Mouse (Mus musculus) megakaryocyte, adult 5-6 weeks (primary cell): ENCODE data around the gene Smg8. TPM values are rescaled to one million over a fixed set of nuclear protein-coding genes. Genes with fewer than 3 reads are reported as not detected.

Source experiments
- ATAC-seq: 2 replicates; pipeline ENCODE4 v1.8.0; 2016; ENCODE audit warnings: mild to moderate bottlenecking, inconsistent platforms; ENCODE audit not compliant: poor library complexity, severe bottlenecking
- total RNA-seq, 2 experiments: library from RNA; stranded (forward) in 1 of 2; stranded (reverse) in 1 of 2; fragments of 153-499, 151-499 nt in 1 of 2; fragments of 221-1000, 200-1000 nt in 1 of 2; gene quantifications; 2 replicates each; pipeline versions ENCODE4 v1.2.3 to v1.2.4; 2015 to 2017

The Smg8 gene
- total RNA-seq, 2 experiments from 2014 or later, result 16.5 to 19.0 TPM

DNA sequence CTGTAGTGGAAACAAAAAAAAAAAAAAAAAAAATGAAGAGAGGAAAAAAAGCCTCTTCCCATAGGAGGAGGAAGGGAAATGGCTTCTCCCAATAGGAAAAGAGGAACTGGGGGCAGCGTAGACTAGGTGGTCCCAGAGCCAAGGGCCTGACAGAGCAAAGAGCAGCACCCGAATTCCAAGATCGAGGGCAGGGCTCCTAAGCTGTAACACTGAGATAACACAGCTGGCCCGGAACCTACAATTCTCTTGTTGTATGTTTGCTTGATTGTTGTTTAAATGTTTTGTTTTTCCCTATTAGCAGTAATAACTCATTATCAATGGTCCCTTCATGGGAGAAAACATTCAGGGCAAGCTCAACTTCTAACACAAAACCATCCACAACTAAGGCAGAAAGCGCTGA is 39.6 kb downstream of the Smg8 start:
- ATAC-seq, result no peak

DNA sequence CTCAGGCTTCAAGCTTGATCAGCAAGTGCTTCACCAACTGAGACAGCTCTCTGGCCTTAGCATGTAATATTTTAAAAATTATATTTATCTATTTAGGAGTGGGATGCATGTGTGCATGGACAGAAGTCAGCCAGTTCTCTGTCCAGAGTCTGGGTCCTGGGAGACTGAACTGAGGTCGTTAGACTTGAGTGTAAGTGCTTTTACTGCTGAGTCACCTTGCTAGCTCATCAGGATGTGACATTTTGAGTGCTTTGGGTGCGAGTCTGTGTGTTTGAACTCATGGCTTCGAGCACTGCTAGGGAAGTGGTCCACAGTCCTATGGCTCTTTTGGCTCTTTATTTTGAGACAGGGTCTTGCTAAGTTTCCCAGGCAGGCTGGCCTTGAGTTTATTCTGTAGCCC is 43.5 kb downstream of the Smg8 start:
- ATAC-seq, result no peak

DNA sequence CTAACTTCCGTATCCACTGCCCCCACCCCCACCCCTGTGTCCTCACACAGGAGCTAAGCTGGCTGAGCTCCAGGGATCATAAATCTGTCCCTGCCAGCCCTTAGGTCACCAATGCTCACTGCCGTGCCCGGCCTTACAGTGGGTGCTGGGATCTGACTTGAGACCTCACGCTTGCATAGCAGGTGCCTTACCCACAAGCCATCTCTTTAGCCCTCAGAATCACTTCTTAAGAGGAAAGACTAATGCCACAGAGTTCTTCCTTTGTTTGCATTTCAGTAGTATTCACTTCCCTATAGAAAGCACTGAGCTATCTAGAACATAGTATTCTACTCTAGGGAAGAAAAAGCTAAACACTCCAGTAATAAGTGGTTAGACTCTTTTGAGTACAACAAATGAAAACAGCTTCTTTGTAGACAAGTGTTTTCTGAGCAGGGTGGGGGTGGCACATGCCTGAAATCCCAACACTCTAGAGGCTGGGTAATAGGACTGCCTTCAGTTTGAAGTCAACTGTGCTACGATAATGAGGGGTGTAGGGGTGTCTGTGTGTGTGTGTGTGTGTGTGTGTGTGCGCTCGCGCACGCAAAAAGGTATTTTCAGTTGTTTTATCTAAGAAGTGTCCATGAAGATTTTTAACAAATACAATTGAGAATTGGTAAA is 47.1 kb downstream of the Smg8 start:
- peak; percentile 74 for ATAC-seq

DNA sequence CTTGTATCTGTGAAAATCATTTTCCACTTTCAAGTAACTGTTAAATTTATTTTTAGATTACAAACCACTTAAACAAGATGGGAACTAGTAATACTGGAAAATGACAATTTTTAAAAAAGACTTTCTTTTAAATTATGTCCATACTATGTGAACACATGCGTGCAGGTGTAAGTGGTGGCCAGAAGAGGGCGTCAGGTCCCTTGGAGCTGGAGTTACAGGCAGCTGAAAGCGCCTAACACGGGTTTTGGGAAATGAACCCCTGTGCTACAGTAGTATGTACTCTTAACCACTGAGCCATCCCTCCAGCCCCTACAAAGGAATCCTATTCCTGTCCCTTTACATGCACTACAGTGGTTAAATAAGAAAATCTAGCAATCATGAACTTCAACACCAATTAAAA is 50.4 kb downstream of the Smg8 start:
- no peak for ATAC-seq

DNA sequence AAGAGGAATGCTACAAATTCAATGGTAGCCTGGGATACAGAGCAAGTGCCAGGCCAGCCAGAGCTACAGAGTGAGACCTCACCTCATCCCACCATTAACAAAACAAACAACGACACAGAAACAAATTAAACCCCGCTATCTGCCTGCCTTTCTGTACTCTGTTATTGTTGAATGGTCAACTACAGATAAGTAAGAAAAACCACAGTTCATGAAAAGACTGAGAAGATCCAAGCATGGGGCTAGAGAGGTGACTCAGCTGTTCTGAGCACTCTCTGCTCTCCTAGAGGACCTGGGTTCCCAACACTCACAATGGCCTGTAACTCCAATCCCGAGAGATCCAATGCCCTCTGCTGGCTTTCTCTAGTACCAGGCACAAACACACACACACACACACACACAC is 58.4 kb downstream of the Smg8 start:
- no peak for ATAC-seq

Other genes with a start within 250 kb of the Smg8 start
- gene Ypel2, start 93.1 kb downstream of the Smg8 start, total RNA-seq (2015), result 6.7 and 7.5 TPM in 2 replicates
- gene Ypel2, start 93.1 kb downstream of the Smg8 start, total RNA-seq (2017), result 5.6 and 6.9 TPM in 2 replicates
- 0.18 and 0.22 TPM in 2 replicates for gene Gdpd1, start 12.7 kb downstream of the Smg8 start, total RNA-seq (2015)
- 0.08 and 0.44 TPM in 2 replicates for gene Gdpd1, start 12.7 kb downstream of the Smg8 start, total RNA-seq (2017)
- 60.5 and 66.1 TPM in 2 replicates for gene Prr11, start 21.9 kb upstream of the Smg8 start, total RNA-seq (2015)
- 19.6 and 24.0 TPM in 2 replicates for gene Prr11, start 21.9 kb upstream of the Smg8 start, total RNA-seq (2017)
- gene Ska2, start 22.5 kb upstream of the Smg8 start, total RNA-seq (2015), result 34.7 and 36.2 TPM in 2 replicates
- gene Ska2, start 22.5 kb upstream of the Smg8 start, total RNA-seq (2017), result 31.2 and 34.1 TPM in 2 replicates
- gene Trim37, start 40.3 kb upstream of the Smg8 start, total RNA-seq (2015), result 14.5 and 14.9 TPM in 2 replicates
- 23.8 and 26.4 TPM in 2 replicates for gene Trim37, start 40.3 kb upstream of the Smg8 start, total RNA-seq (2017)